Mouse (Mus musculus) heart, embryonic 14.5 days (tissue): ENCODE measurements at regions not wholly inside any gene's neighbourhood (a gene's known extent, or its start where the extent isn't known, plus 50 kb on each side); places are given as distances from the start of the nearest gene placed in this dataset.

Experiments used
- ATAC-seq: fragments of 200-750 bp; cut with Nextera tagmentation; 2 replicates; pipeline ENCODE4 v1.8.0; 2017; ENCODE audit warnings: low read depth, moderate TSS enrichment; ENCODE audit not compliant: insufficient number of reproducible peaks, insufficient read depth, low FRiP score
- H3K27ac ChIP-seq, 2 experiments: fragments of 200-500 bp in 1 of 2; fragments of 300-500 bp in 1 of 2; sonication (generic) in 1 of 2; replicated peaks in 1 of 2; 2 replicates each; pipeline ENCODE4 v1.5.1; 2012 to 2014; ENCODE audit warnings: low read depth in 2 of 2, low read length in 2 of 2, control low read depth in 1 of 2, mild to moderate bottlenecking in 1 of 2, mixed read lengths in 1 of 2; ENCODE audit not compliant: control insufficient read depth in 1 of 2, insufficient read depth in 1 of 2
- H3K27me3 ChIP-seq: fragments of 300-500 bp; sonication (generic); 2 replicates; pipeline ENCODE4 v1.6.1; 2014; ENCODE audit warnings: mild to moderate bottlenecking, low read length, control low read depth; ENCODE audit not compliant: control insufficient read depth, insufficient read depth
- H3K36me3 ChIP-seq: fragments of 300-500 bp; sonication (generic); 2 replicates; pipeline ENCODE4 v1.6.1; 2014; ENCODE audit warnings: mild to moderate bottlenecking, control low read depth, low read length, mixed read lengths; ENCODE audit not compliant: control insufficient read depth, insufficient read depth
- H3K4me1 ChIP-seq, 2 experiments: fragments of 200-500 bp in 1 of 2; fragments of 300-500 bp in 1 of 2; sonication (generic) in 1 of 2; 2 replicates each; pipeline ENCODE4 v1.6.1; 2012 to 2014; ENCODE audit warnings: low read length in 2 of 2, control low read depth in 1 of 2, mixed read lengths in 1 of 2; ENCODE audit not compliant: control insufficient read depth in 2 of 2, insufficient read depth in 2 of 2
- H3K4me2 ChIP-seq: fragments of 300-500 bp; sonication (generic); 2 replicates; pipeline ENCODE4 v1.6.1; 2014; ENCODE audit warnings: mild to moderate bottlenecking, low read length
- H3K4me3 ChIP-seq, 2 experiments: fragments of 200-500 bp in 1 of 2; fragments of 300-500 bp in 1 of 2; sonication (generic) in 1 of 2; 2 replicates each; pipeline ENCODE4 v1.5.1; 2012 to 2014; ENCODE audit warnings: low read length in 2 of 2, mild to moderate bottlenecking in 2 of 2, control low read depth in 1 of 2, low read depth in 1 of 2, moderate library complexity in 1 of 2; ENCODE audit not compliant: control insufficient read depth in 1 of 2, insufficient read depth in 1 of 2
- H3K9ac ChIP-seq: fragments of 300-500 bp; sonication (generic); 2 replicates; pipeline ENCODE4 v1.6.1; 2014; ENCODE audit warnings: mild to moderate bottlenecking, low read length
- H3K9me3 ChIP-seq: fragments of 300-500 bp; sonication (generic); 2 replicates; pipeline ENCODE4 v1.6.1; 2016; ENCODE audit warnings: low read length, control low read depth; ENCODE audit not compliant: control insufficient read depth
- WGBS: fragments of 180-500 bp; shearing (Covaris S2); extraction: QIAGEN DNeasy Blood & Tissue Kit; methylation state at CpG from one replicate; pipeline ENCODE4 v1.1.7; 2014; 5-methylcytosine and 5-hydroxymethylcytosine counted together

DNA sequence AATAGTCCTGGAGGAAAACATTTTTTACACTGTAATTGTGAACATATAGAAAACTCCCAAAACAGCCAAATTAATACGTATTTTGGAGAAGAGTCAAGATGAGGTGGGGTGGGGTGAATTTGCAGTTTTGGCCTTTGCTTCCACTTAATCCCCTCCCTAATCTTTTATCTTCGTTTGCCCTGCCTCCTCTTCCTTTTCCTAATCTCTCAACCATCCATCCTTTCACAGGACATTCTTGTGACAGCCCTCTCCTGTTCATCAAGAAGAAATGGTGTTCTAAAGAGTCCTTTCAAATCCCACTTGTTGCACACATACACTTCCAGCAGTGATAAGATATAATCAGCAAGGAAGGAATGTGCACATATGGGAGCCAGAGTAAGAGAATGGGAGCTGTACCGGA is 186.0 kb upstream of the Paip1 start:
- no peak overlapping the region for H3K27ac ChIP-seq
- WGBS, result 14% methylated on average over 3 of the region's 3 CpGs
- H3K4me1 ChIP-seq, result 0 out of 4 replicates have a peak, but pooled peaks cover 0 to 3% of the 10 kb centered on the region in 2 experiments
- no peak overlapping the region for H3K9ac ChIP-seq
- no peak overlapping the region for H3K4me2 ChIP-seq
- ATAC-seq, result no peak
- H3K9me3 ChIP-seq, result no peaks in the 10 kb centered on the region
- H3K4me3 ChIP-seq, result no peak overlapping the region
- H3K36me3 ChIP-seq, result no peaks in the 10 kb centered on the region
- no peaks in the 10 kb centered on the region for H3K27me3 ChIP-seq

DNA sequence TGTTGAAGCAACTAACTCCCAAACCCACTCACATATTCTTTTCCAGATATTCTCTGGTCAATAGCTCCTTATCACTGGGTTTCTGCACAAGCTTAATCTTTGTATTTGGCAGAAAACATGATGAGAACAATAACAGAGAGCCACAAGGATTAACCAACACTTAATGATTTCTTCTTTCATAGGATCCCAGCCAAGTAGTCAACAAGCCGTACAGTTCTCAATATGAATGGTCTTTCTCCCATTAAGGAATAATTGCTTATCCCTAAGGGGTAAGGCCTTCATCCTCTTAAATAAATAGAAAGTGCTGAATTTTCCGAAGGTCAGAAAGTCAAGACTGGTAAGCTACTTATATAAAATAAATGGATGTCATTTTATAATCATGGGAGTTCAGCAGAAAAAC is 181.3 kb upstream of the Paip1 start:
- Histone ChIP-seq H3K9ac (no peak overlapping the region), H3K9me3 (no peaks in the 10 kb centered on the region), H3K4me3 (no peak overlapping the region), H3K27ac (no peak overlapping the region), H3K4me2 (no peak overlapping the region), H3K27me3 (no peaks in the 10 kb centered on the region), H3K36me3 (no peaks in the 10 kb centered on the region), H3K4me1 (0 out of 4 replicates have a peak, but pooled peaks cover 0 to 3% of the 10 kb centered on the region in 2 experiments)
- WGBS, result 85% methylated on average over 2 of the region's 2 CpGs
- ATAC-seq, result no peak

DNA sequence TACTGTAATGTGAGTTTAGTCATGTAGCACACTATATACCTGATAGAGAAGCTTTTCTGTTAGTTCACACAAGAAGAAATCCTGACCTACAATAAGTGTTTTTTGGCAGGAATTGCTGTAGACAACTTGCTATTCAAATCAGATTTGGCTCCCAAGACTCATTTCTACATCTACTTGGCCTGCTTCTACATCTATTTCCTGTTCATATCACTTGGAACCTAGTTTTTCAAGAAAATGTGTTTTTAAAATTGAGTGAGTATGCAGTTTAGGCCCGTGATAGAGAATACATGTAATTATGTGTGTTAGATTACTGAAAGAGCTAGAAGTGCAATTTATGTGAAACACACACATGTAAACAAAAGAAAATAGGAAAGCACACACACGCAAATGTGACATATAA is 176.4 kb upstream of the Paip1 start:
- no peaks in the 10 kb centered on the region for H3K36me3 ChIP-seq
- H3K9ac ChIP-seq, result no peak overlapping the region
- no peaks in the 10 kb centered on the region for H3K27me3 ChIP-seq
- no peak for ATAC-seq
- no peaks in the 10 kb centered on the region for H3K4me1 ChIP-seq
- H3K4me3 ChIP-seq, result no peak overlapping the region
- H3K27ac ChIP-seq, result no peak overlapping the region
- WGBS, result 72% methylated on average over 2 of the region's 2 CpGs
- no peak overlapping the region for H3K4me2 ChIP-seq
- H3K9me3 ChIP-seq, result no peaks in the 10 kb centered on the region

DNA sequence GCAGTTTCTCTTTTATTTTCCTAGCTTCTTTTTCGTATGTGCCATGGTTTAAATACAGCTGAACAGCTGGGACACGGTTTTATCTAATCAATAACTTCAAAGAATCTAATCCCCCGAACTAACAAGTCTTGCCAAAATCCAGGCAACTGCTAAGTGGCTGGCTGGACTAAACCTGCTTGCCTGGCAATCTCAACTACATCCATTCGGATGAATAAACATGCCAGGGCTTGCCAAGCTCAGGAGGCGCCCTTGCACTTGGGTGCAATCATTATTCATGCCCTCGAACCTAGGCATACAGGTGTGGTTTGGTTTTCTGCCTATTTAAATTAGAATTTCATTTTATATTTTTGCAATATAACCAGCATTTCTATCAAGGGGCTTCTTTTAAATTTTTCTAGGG is 172.1 kb upstream of the Paip1 start:
- no peak overlapping the region for H3K4me3 ChIP-seq
- H3K36me3 ChIP-seq, result no peaks in the 10 kb centered on the region
- H3K4me1 ChIP-seq, result no peaks in the 10 kb centered on the region
- no peak overlapping the region for H3K4me2 ChIP-seq
- ATAC-seq, result no peak
- H3K9me3 ChIP-seq, result no peaks in the 10 kb centered on the region
- 41% methylated on average over 6 of the region's 6 CpGs for WGBS
- H3K27ac ChIP-seq, result no peak overlapping the region
- H3K27me3 ChIP-seq, result no peaks in the 10 kb centered on the region
- H3K9ac ChIP-seq, result no peak overlapping the region

DNA sequence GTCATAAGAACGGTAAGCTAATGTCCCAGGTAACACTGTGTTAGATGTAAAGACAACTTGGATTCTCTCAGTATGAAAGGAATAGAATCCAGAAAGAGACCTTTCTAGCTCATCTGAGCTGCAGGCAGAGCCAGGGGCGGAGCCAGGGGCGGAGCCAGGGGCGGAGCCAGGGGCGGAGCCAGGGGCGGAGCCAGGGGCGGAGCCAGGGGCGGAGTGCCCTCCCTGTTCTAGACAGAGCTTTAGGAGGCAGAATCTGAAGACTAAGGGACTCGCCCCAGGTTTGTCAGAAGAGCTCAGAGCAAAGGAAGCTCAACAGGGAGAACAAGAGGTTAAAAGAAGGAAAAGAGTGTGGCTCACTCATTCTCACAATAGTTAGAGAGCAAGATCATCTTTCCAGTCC is 169.9 kb upstream of the Paip1 start:
- no peak overlapping the region for H3K4me2 ChIP-seq
- 69% methylated on average over 9 of the region's 9 CpGs for WGBS
- no peaks in the 10 kb centered on the region for H3K4me1 ChIP-seq
- no peaks in the 10 kb centered on the region for H3K27me3 ChIP-seq
- H3K27ac ChIP-seq, result no peak overlapping the region
- no peak for ATAC-seq
- no peak overlapping the region for H3K4me3 ChIP-seq
- H3K9me3 ChIP-seq, result no peaks in the 10 kb centered on the region
- no peaks in the 10 kb centered on the region for H3K36me3 ChIP-seq
- H3K9ac ChIP-seq, result no peak overlapping the region

DNA sequence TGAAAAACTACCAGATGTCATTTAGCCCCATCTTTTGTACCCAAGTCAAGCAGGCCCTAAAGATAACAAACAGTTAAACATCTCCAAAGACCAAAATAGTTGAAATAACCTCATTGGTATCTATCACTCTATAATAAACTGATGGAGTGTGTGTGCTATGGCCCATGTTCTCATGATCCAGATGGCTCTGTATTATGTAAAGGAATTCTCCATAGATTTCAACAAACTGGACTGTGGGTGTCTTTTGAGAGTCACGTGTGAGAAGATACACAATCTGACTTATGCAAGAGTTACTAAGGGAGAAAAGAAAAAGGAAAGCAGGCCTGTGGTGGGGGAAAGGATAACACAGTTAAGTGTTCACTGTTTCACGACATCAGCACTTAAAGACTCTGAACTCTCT is 164.8 kb upstream of the Paip1 start:
- 40% methylated on average over 2 of the region's 2 CpGs for WGBS
- no peaks in the 10 kb centered on the region for H3K9me3 ChIP-seq
- no peak for ATAC-seq
- H3K4me3 ChIP-seq, result no peak overlapping the region
- H3K4me1 ChIP-seq, result no peaks in the 10 kb centered on the region
- H3K9ac ChIP-seq, result no peak overlapping the region
- H3K27ac ChIP-seq, result no peak overlapping the region
- H3K4me2 ChIP-seq, result no peak overlapping the region
- H3K27me3 ChIP-seq, result no peaks in the 10 kb centered on the region
- no peaks in the 10 kb centered on the region for H3K36me3 ChIP-seq

DNA sequence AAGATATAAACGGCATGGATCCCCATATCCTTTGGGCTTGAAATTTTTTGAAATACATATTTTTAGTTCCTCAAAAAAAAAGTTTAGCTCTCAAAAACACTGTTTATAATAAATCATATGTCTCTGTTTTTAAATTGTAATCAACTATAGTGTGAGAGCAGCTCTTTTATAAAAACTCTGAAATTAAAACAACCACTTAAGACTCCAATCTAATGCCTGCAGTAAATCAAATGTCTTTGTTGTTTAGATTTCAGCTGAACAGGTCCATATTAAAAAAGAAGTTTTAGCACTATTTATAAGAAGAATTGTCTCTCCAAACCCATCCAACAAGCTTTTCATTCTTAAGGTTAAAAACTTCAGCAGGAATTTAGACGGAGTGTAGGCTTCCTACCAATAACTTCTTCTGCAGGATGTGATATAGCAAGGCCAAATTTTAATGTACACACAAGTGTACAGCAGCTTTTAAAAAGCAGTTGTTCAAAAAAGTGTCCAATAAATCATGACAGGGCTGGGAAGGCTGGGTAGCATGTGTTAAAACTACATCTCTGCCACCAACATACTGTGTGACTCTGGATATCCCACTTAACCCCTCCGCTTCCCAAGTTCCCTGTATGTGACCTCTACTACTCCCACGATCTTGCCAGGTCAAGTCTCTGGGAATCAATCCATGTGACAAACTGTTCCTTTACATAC is 160.6 kb upstream of the Paip1 start:
- no peak overlapping the region for H3K27ac ChIP-seq
- 88% methylated on average over 4 of the region's 4 CpGs for WGBS

DNA sequence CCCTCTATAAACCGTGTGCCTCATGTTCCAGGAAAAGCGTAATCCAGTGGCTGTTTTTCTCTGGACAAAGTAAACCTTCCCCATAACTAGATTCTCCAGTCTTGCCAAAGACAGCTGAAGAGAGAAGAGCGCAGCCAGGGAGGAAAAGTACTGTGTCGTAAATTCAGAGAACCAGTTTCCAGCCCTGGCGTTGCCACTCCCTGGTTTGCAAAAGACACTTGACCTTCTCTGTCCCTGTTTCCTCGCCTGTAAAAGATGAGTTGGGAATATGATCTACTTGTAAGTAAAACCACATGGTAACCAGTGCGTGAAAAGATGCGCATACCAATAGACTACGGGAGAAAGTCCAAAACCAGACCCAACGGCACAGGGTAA is 160.1 kb upstream of the Paip1 start:
- no peaks in the 10 kb centered on the region for H3K9me3 ChIP-seq
- no peaks in the 10 kb centered on the region for H3K4me1 ChIP-seq
- H3K4me3 ChIP-seq, result no peak overlapping the region
- WGBS, result 86% methylated on average over 10 of the region's 10 CpGs
- ATAC-seq, result no peak
- no peak overlapping the region for H3K9ac ChIP-seq
- H3K4me2 ChIP-seq, result no peak overlapping the region
- no peaks in the 10 kb centered on the region for H3K36me3 ChIP-seq
- H3K27ac ChIP-seq, result no peak overlapping the region
- H3K27me3 ChIP-seq, result no peaks in the 10 kb centered on the region

More for the DNA sequence above, 160.6 kb upstream of the Paip1 start:
- Histone ChIP-seq H3K36me3 (no peaks in the 10 kb centered on the region), H3K9me3 (no peaks in the 10 kb centered on the region), H3K9ac (no peak overlapping the region), H3K27me3 (no peaks in the 10 kb centered on the region), H3K4me3 (no peak overlapping the region), H3K4me2 (no peak overlapping the region), H3K4me1 (no peaks in the 10 kb centered on the region)
- no peak for ATAC-seq
